Comparison of ENCODE assay signal across 11 mouse cellular contexts in the genomic region with DNA sequence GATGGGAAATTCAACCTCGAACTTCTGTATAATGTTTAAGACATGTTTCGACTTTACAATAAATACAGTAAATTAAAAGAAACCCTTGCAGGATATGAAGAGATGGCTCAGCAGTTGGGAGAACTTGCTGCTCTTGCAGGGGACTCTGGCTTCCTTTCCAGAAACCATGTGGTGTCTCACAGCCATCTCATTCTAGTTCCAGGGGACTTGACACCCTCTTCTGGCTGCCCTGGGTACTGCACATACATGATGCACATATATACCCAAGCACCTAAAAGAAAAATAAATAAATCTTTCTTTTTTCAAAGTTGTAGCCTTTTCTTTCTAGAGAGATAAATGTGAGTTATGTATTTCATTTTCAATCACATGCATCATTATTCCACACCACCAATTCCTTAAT.
A peak's percentile ranks its signal among the peaks of the same experiment; 100 is the strongest.
DNase-seq lines count a peak whose midpoint lies in the region; ATAC-seq lines count a peak whose summit lies in the region.
"Had no signal": no experiment of that assay in that cellular context is flagged by ENCODE, and none has a peak within 500 bp of the region (broad histone marks: within the 10 kb centered on the region; RNA-seq: fewer than 3 reads in every experiment).

No protein-coding gene starts in this region.

- no peaks in the 10 kb centered on the region for H3K27me3 ChIP-seq in kidney, embryonic 16.5 days (ENCODE audit: insufficient read depth, low read length)
- H3K27me3 ChIP-seq in neural tube, embryonic 11.5 days (ENCODE audit: control insufficient read depth, insufficient read depth, low read length): no peaks in the 10 kb centered on the region
- no peaks in the 10 kb centered on the region for H3K27me3 ChIP-seq in neural tube, embryonic 15.5 days (replicated peaks)
- H3K27me3 ChIP-seq: limb, embryonic 13.5 days had no signal

- no peak overlapping the region for H3K4me2 ChIP-seq in kidney, embryonic 16.5 days (replicated peaks; ENCODE audit: low read depth, low read length)
- H3K4me2 ChIP-seq in neural tube, embryonic 11.5 days (ENCODE audit: low read depth): no peak overlapping the region
- H3K4me2 ChIP-seq in neural tube, embryonic 15.5 days: no peak overlapping the region
- H3K4me2 ChIP-seq: limb, embryonic 13.5 days had no signal

- no peaks in the 10 kb centered on the region for H3K36me3 ChIP-seq in kidney, embryonic 16.5 days (ENCODE audit: insufficient read depth, low read length)
- no peaks in the 10 kb centered on the region for H3K36me3 ChIP-seq in neural tube, embryonic 11.5 days (ENCODE audit: control insufficient read depth, insufficient read depth, low read length)
- H3K36me3 ChIP-seq in neural tube, embryonic 15.5 days: no peaks in the 10 kb centered on the region
- H3K36me3 ChIP-seq: limb, embryonic 13.5 days had no signal

- 97% methylated on average over 2 of the region's 2 CpGs for WGBS in kidney, embryonic 16.5 days
- WGBS in neural tube, embryonic 11.5 days: 100% methylated on average over 2 of the region's 2 CpGs
- 93% methylated on average over 2 of the region's 2 CpGs for WGBS in neural tube, embryonic 15.5 days

- H3K27ac ChIP-seq in kidney, embryonic 16.5 days (ENCODE audit: low read length): no peak overlapping the region
- no peak overlapping the region for H3K27ac ChIP-seq in neural tube, embryonic 11.5 days (ENCODE audit: low read depth, low read length)
- H3K27ac ChIP-seq in neural tube, embryonic 15.5 days (replicated peaks): no peak overlapping the region
- H3K27ac ChIP-seq: limb, embryonic 13.5 days had no signal

- no peak overlapping the region for H3K4me3 ChIP-seq in kidney, embryonic 16.5 days (ENCODE audit: low read length)
- no peak overlapping the region for H3K4me3 ChIP-seq in neural tube, embryonic 11.5 days (ENCODE audit: low read depth, low read length)
- H3K4me3 ChIP-seq in neural tube, embryonic 15.5 days (replicated peaks): no peak overlapping the region
- H3K4me3 ChIP-seq: limb, embryonic 13.5 days had no signal

- no peaks in the 10 kb centered on the region for H3K9me3 ChIP-seq in kidney, embryonic 16.5 days (ENCODE audit: low read length)
- H3K9me3 ChIP-seq in neural tube, embryonic 11.5 days (ENCODE audit: control insufficient read depth, low read length): no peaks in the 10 kb centered on the region
- no peaks in the 10 kb centered on the region for H3K9me3 ChIP-seq in neural tube, embryonic 15.5 days (replicated peaks)
- H3K9me3 ChIP-seq: limb, embryonic 13.5 days had no signal

- no peak overlapping the region for H3K9ac ChIP-seq in kidney, embryonic 16.5 days (replicated peaks; ENCODE audit: low read length)
- H3K9ac ChIP-seq in neural tube, embryonic 11.5 days (ENCODE audit: low read length): no peak overlapping the region
- H3K9ac ChIP-seq in neural tube, embryonic 15.5 days (replicated peaks): no peak overlapping the region
- H3K9ac ChIP-seq: limb, embryonic 13.5 days had no signal

- DNase-seq in cerebellum, postnatal 14 days: peak; percentile 41 to 49
- no peak for DNase-seq in cerebellum, adult 9-11 months
- DNase-seq in kidney, postnatal 25 days: peak; percentile 1 to 31
- DNase-seq in neural tube, embryonic 11.5 days (ENCODE audit: low spot score): peak; percentile 19
- DNase-seq in induced T-regulatory cell, adult 2 months (ENCODE audit: low read depth): peak; percentile 1
- DNase-seq in urinary bladder, postnatal 10 days (ENCODE audit: low spot score): no peak
- DNase-seq: adrenal gland, postnatal 14 days; heart, postnatal 10 days had no signal

- no peaks in the 10 kb centered on the region for H3K4me1 ChIP-seq in kidney, embryonic 16.5 days (ENCODE audit: insufficient read depth, low read length)
- no peaks in the 10 kb centered on the region for H3K4me1 ChIP-seq in neural tube, embryonic 11.5 days (ENCODE audit: control insufficient read depth, insufficient read depth, low read length)
- H3K4me1 ChIP-seq in neural tube, embryonic 15.5 days: no peaks in the 10 kb centered on the region
- H3K4me1 ChIP-seq: limb, embryonic 13.5 days had no signal

- no peak for ATAC-seq in kidney, embryonic 16.5 days (ENCODE audit: low FRiP score, low TSS enrichment)
- no peak for ATAC-seq in neural tube, embryonic 11.5 days (ENCODE audit: insufficient read depth, low FRiP score, low TSS enrichment)
- ATAC-seq in neural tube, embryonic 15.5 days (ENCODE audit: low FRiP score): no peak

Comparison
In these comparisons a context has a peak if more than half of its experiments do, and no peak if none do; other contexts are left out.
1. DNase-seq: peak in cerebellum, postnatal 14 days (2 of 2), kidney, postnatal 25 days (2 of 2), neural tube, embryonic 11.5 days (single experiment) and induced T-regulatory cell, adult 2 months (single experiment); none in cerebellum, adult 9-11 months (single experiment) and urinary bladder, postnatal 10 days (single experiment).